Mouse (Mus musculus) urinary bladder, adult 2 months (tissue): Measurements from ENCODE around the gene Macf1. TPM values are rescaled to one million over a fixed set of nuclear protein-coding genes. Genes with fewer than 3 reads are reported as not detected.

Source experiments
- DNase-seq: peaks from one replicate; pipeline ENCODE4 v3.0.0; 2022; ENCODE audit warnings: low spot score
- polyA plus RNA-seq: library from polyadenylated mRNA; depleted of rRNA; stranded (reverse); fragments of >200 nt; gene quantifications from 2 replicates; pipeline ENCODE4 v1.2.3, GENCODE M21; 2012

Macf1 gene
- polyA plus RNA-seq, 1 experiment, result 94.0 TPM

DNA sequence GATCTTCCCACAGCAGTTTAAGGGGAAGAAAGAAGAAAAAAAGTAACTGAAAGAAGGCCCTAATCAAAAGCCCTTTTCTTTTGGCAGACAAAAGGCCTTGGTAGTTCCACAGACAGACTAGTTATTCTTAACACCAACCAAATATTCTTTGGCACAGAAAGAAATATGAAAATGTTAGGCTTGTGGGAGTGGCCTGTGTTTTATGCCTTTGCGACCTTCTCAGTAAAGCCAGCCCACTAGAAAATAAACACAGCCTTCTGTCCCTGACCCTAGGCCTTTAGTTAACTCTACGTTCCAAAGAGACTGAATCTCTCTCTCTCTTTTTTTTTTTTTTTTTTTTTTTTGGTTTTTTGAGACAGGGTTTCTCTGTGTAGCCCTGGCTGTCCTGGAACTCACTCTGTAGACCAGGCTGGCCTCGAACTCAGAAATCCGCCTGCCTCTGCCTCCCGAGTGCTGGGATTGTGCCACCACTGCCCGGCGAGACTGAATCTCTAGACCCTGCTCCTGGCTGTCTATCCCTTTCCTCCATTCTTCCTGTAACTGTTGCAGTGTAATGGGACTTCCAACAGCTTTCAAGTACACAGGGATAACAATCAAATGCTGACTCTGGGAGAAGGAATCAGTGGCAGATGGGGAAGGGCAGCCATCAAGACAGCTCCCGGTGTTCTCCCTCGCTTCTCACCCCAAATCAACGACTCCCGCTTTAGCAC is 85.5 kb downstream of the Macf1 start:
- DNase-seq, result no peak

GRCm38 (mm10) chr4:123594381-123594806 is 89.8 kb downstream of the Macf1 start:
- no peak for DNase-seq

GRCm38 (mm10) chr4:123593664-123594063 is 90.5 kb downstream of the Macf1 start:
- DNase-seq, result no peak

DNA sequence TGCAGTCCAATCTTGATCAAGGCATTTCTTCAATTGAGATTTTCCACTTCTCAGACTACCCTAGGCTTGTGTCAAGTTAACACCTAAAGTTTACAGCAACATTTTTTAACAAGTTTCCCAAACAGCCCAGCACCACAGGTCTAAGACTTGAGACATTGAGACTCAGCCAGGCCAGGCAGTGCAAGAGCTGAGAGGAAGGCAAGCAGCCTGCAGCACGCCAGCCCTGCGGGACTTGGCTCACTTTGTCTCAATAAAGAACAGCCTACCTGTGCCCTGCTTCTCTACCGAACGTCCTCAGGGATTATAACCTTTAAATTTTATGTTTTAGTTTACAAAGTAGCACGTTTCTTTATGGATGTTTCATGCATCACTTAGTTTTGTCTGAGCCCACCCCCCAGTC is 92.1 kb downstream of the Macf1 start:
- no peak for DNase-seq

DNA sequence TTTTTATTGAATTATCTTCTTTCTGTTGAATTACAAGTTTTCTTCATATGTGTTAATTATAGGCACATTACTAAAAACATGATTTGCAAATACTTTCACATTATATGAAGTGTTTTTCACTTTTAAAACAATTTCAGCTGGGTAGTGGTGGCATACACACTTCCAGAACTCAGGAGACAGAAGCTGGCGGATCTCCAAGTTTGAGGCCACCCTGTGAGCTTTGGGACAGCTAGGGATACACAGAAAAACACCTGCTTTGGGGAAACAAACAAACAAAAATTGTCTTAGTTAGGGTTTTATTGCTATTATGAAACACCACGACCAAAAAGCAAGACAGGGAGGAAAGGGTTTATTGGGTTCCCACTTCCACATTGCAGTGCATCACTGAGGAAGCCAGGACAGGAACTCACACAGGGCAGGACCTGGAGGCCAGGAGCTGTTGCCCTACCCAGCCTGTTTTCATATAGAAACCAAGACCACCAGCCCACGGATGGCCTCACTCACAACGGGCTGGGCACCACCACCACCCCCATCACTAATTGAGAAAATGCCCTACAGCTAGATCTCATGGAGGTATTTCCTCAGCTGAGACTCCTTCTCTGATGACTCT is 93.0 kb downstream of the Macf1 start:
- no peak for DNase-seq

- DNase-seq, result no peak
Measured at GRCm38 (mm10) chr4:123589496-123589895, 94.7 kb downstream of the Macf1 start.

DNA sequence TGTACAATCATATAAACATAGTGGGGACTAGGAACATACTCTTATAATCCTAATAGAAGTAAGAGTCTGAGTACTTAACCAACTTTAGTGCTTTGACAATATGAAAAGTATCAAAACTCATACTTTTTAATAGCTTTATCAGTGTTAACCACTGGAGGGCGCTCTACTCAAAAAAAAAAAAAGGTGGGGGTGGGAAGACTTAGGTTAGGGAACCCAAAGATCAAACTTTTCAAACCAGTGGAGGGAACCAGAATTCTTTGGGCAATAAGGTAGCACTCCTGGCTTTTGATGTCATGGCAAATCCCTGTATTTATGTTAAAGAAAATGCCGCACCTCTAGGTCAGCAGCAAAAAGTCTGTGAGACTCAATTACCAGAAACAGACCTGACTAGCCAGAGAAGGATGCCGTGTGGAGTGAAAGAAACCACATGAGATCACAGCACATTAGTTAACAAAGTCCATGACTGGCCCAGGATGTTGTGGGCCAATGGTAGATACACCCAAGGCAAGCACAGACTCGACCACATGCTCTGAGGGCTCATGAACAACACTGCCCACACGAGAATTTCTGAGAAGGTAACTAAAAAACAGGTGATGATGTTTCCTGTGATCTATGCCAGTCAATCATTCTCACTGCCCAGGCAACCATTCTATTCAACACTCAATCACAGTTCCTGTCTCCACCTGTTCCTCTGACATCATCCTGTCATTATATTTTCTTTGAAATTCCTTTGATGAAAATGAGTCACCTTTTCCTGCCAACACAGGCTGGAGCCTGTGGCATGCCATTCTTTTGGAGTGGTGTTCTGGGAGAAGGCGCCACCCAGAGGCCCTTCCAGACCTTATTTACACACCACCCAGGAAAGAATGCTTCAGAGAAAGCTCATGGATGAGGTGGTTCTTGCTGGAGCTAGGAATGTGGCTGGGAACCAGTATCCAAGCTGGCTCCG is 95.5 kb downstream of the Macf1 start:
- DNase-seq, result no peak

GRCm38 (mm10) chr4:123587616-123588015 is 96.5 kb downstream of the Macf1 start:
- DNase-seq, result no peak

- DNase-seq, result no peak
Measured at GRCm38 (mm10) chr4:123584720-123585093, 99.5 kb downstream of the Macf1 start.

GRCm38 (mm10) chr4:123584084-123584719 is 100.0 kb downstream of the Macf1 start:
- no peak for DNase-seq

DNA sequence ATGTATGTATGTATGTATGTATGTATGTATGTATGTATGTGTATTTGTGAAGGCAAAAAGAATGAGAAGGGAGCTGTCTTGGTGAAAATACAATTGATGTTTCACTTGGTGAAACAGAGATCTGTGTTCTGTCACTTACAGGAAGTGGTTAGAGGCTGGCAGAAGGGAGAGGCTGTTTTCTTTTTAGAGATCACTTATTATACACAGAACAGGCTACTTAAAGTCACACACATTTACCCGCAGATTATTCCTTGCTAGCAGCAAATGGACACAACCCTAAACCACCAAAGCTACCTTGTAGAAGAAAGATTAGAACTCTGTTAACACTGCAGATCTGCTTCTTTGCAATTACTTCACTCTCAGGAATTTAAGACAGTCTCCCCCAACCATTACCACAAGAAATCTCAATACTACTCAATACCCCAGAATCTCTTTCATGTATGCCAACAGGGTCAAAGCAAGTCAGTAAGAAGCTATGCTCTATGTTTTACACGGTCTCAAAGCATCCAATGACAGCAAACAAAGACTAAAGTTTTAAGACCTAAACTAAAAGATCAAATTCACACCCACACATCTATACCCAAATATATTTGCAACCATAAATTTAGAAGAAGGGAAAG is 106.6 kb downstream of the Macf1 start:
- no peak for DNase-seq

DNA sequence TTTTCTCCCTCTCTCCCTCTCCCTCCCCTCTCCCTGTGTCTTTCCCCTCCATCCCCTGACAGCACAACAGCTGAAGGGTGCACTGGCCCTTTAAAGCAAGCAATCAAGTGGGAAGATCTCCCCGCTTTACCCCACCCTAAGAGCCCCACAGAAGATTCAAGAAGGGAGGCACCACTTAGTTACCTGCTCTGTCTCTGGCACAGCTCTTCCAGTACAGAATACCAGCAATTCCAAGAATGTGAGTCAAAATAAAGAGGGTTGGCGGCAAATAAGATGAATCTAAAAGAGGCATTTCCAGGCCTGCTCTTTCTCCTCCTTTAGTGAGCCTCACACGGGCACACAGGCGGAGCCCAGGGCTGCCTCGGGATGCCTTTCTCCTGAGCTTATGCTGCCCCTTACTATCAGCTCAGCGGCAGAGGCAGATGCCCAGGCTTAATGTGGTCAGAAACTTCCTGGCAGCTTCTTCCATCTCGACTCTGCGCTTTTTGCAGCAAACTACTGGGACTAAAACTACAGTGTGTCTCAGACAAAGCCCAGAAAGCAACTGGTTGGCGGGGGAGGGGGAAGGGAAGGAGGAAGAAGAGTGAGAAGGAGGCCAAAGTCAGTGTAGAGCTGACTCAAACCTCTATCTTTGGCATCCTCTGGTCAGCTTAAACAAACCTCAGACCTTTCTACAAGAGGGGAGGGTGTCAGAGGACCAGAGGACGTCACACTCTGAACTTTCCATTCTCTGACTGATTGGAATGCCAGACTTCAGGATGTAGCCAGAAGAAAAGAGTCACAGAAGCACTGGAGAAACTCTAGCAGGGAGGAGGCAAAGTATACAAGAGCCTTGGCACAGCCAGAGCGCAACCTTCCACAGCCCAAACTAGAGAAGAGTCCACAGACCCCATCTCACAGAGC is 111.5 kb downstream of the Macf1 start:
- peak; percentile 37 for DNase-seq

- no peak for DNase-seq
Measured at GRCm38 (mm10) chr4:123571869-123572268, 112.3 kb downstream of the Macf1 start.

- no peak for DNase-seq
Measured at GRCm38 (mm10) chr4:123565291-123565861, 118.8 kb downstream of the Macf1 start.

GRCm38 (mm10) chr4:123564051-123564791 is 119.9 kb downstream of the Macf1 start:
- no peak for DNase-seq

DNA sequence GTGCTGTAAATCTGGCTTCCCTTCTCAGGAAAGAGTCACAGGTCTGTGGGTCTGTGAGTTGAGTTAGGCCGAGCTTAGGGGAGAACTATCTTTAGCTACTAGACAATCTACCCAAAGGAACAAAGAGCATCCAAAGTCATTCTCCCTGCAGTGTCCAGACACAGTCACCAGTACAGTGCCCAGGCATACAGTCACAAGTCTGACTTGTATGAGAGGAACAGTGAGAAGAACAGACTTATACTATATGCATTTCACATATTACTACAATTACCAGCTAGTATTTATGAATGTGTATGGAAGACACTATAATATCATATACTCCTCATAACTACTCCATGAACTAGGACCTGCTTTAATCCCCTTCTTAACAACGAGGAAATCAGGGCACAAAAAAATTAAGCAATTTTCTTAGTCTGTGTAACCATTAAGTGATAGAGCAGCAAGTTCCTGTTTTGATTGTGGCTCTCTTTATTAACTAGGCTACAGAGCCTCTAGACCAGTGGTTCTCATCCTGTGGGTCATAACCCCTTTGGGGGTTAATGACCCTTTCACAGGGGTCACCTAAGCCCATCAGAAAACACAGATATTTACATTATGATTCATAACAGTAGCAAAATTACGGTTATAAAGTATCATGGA is 121.9 kb downstream of the Macf1 start:
- no peak for DNase-seq

- DNase-seq, result no peak
Measured at GRCm38 (mm10) chr4:123560896-123561295, 123.3 kb downstream of the Macf1 start.

DNA sequence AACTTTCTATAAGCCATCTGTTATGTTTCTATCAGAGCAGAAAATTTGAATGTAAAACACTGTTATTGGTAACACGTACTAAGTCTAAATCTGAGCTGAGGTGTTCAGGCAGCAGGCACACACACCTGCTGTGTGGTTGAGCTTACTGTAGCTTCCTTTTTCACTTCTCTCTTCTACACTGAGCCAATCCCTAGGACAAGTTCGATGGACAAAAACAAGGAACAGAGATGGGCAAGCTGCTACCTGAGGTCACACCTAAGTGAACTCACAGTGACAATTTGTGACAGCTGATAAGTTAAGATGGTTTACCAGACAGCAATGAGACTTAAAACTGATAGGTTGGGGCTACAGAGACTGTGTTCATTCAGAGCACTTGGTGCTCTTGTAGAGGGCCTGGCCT is 125.7 kb downstream of the Macf1 start:
- DNase-seq, result no peak

GRCm38 (mm10) chr4:123555251-123555650 is 128.9 kb downstream of the Macf1 start:
- DNase-seq, result no peak
